Mouse (Mus musculus) embryonic facial prominence, embryonic 11.5 days (tissue): ENCODE measurements around the gene Aldob. TPM values are rescaled to one million over a fixed set of nuclear protein-coding genes. Genes with fewer than 3 reads are reported as not detected.

Source experiments
- ATAC-seq: fragments of 200-750 bp; cut with Nextera tagmentation; replicated peaks from 2 replicates; pipeline ENCODE4 v1.8.0; 2017; ENCODE audit warnings: low read depth; ENCODE audit not compliant: insufficient number of reproducible peaks, low FRiP score, low TSS enrichment
- DNase-seq: peaks from one replicate; pipeline ENCODE4 v3.0.0-alpha.2; 2015; ENCODE audit warnings: low spot score
- H3K27ac ChIP-seq: fragments of 300-500 bp; sonication (generic); replicated peaks from 2 replicates; pipeline ENCODE4 v1.5.1; 2014; ENCODE audit warnings: mild to moderate bottlenecking, low read depth, low read length, control low read depth
- H3K27me3 ChIP-seq: fragments of 300-500 bp; sonication (generic); 2 replicates; pipeline ENCODE4 v1.6.1; 2014; ENCODE audit warnings: mild to moderate bottlenecking, low read length, moderate library complexity, mixed read lengths; ENCODE audit not compliant: control insufficient read depth, insufficient read depth
- H3K36me3 ChIP-seq: fragments of 300-500 bp; sonication (generic); replicated peaks from 2 replicates; pipeline ENCODE4 v1.6.1; 2014; ENCODE audit warnings: low read depth, mild to moderate bottlenecking, low read length, moderate library complexity, mixed read lengths; ENCODE audit not compliant: control insufficient read depth, insufficient read depth
- H3K4me1 ChIP-seq: fragments of 300-500 bp; sonication (generic); 2 replicates; pipeline ENCODE4 v1.6.1; 2014; ENCODE audit warnings: low read length, mixed read lengths; ENCODE audit not compliant: control insufficient read depth, insufficient read depth
- H3K4me2 ChIP-seq: fragments of 300-500 bp; sonication (generic); 2 replicates; pipeline ENCODE4 v1.6.1; 2014; ENCODE audit warnings: low read depth, mild to moderate bottlenecking, control low read depth, low read length, moderate library complexity
- H3K4me3 ChIP-seq: fragments of 300-500 bp; sonication (generic); 2 replicates; pipeline ENCODE4 v1.5.1; 2014; ENCODE audit warnings: low read depth, low read length, control low read depth
- H3K9ac ChIP-seq: fragments of 300-500 bp; sonication (generic); replicated peaks from 2 replicates; pipeline ENCODE4 v1.6.1; 2014; ENCODE audit warnings: mild to moderate bottlenecking, control low read depth, low read length
- H3K9me3 ChIP-seq: fragments of 300-500 bp; sonication (generic); replicated peaks from 2 replicates; pipeline ENCODE4 v1.6.1; 2016; ENCODE audit warnings: mild to moderate bottlenecking, low read length, inconsistent platforms, mixed read lengths; ENCODE audit not compliant: control insufficient read depth
- WGBS: fragments of 180-500 bp; shearing (Covaris S2); extraction: QIAGEN DNeasy Blood & Tissue Kit; methylation state at CpG from one replicate; pipeline ENCODE4 v1.1.7; 2014; 5-methylcytosine and 5-hydroxymethylcytosine counted together
- polyA plus RNA-seq: library from polyadenylated mRNA; unstranded; fragments of >200 nt; fragmentation: Nextera tagmentation; extraction: Ambion mirVana; gene quantifications from 2 replicates; pipeline ENCODE4 v1.2.1, GENCODE M21; 2014

The Aldob gene
- not detected in 2 replicates for polyA plus RNA-seq

DNA sequence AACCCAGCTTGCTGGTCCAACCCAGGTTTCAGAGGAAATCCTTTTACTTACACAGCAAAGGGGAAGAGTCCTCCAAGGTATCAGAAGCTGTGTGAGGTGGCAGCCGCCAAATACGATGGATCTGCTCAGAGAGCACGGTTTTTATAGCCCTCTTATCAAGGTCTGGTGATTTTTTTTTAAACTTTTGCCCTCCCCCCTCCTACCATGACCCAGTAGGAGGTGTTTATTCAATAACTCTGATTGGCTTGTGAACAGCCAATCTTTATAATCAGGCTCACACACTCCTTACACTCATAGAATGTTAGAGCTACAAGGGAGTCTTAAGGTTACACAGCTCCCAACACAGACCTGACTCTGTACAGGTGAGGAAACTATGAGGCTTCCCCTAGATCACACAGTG lies at the start of gene Aldob:
Gene Aldob (minus strand): TSS at position 164 of the 400 bp plus-strand sequence.
- Histone ChIP-seq H3K4me1 (no peaks in the 10 kb centered on the region), H3K9ac (no peak within 1 kb of the TSS), H3K4me2 (no peak within 1 kb of the TSS), H3K36me3 (no peaks in the 10 kb centered on the region), H3K9me3 (no peaks in the 10 kb centered on the region), H3K27ac (no peak within 1 kb of the TSS), H3K27me3 (no peaks in the 10 kb centered on the region), H3K4me3 (no peak within 1 kb of the TSS)
- 66% methylated on average over 3 of the region's 3 CpGs for WGBS
- no peak for DNase-seq
- no peak for ATAC-seq

DNA sequence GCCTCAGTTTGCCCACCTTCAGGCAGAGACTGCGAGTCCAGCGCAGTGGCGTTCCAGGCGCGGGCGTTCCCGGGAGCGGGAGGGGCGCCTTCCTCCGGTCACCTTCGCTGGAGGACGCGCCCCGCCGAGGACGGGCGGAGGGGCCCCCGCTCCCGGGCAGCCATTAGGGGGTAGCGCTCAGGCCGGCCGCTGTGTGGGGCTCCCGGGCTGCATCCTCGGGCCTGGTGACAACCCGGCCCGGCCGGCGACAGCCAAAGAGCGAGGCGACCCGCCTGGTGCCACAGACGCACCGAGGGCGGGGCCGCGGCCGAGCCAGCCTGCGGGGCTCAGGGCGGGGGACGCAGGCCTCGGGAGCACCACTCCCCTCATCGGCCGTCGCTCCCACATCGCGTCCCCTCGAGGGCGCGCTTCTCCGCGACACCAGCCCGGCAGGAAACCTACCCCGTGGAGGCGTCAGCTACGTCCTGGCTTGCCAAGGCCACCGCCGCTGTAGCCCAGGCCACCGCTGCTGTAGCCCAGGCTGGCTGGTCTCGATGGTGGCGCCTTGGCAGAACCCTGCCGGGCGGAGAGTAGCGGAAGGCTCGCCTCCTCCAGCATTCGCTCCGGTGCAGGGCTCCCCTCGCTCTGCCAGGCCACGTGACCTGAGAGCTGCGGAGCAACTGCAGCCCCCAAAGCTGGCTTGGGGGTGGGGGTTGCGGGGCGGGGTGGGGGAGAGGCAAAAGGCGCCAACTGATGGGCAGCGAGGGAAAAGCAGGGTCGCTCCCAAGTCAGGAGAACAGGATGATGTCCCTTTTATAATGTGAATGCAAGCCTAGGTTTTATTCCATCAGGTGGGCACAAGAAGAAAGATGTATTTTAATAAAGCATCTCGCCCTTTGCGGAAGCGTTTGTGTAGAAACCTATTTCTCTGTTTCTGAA lies 48.1 kb upstream of the Aldob start, which contains the start of gene Tmem246:
Gene Tmem246 (minus strand): TSS at position 694 of the 918 bp plus-strand sequence.
- Histone ChIP-seq H3K36me3 (no peaks in the 10 kb centered on the region), H3K9me3 (no peaks in the 10 kb centered on the region), H3K27me3 (peaks cover 2% of the 10 kb centered on the region; the same call in 1 of the 2 replicates), H3K4me1 (no peaks in the 10 kb centered on the region), H3K4me2 (peak within 1 kb of the TSS; percentile 88), H3K9ac (peak within 1 kb of the TSS; percentile 79), H3K27ac (peak within 1 kb of the TSS; percentile 41; the same call in 1 of the 2 replicates), H3K4me3 (peak within 1 kb of the TSS; percentile 74)
- peak; percentile 76 for DNase-seq
- WGBS, result under 1% methylated on average over 53 of the region's 77 CpGs
- ATAC-seq, result peak; percentile 93

DNA sequence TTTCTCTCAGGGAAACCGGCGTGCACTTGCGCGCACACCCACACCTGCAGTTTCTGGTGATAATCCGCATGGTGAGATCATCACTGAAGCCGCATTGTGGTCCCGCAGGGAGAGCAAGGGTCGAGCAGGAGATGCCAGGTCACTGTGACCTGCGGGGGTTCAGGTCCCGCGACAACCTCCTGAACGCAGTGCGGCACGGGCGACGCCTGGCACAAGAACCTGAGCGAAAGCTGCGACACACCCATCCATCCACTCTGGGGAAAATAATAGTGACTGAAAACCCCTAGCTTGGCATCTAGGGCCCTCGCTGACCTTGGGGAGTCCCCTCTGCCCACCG lies 47.5 kb upstream of the Aldob start:
- no peak for DNase-seq
- Histone ChIP-seq H3K4me3 (peak overlapping the region; percentile 74), H3K27me3 (peaks cover 2% of the 10 kb centered on the region; the same call in 1 of the 2 replicates), H3K36me3 (no peaks in the 10 kb centered on the region), H3K9ac (peak overlapping the region; percentile 79), H3K27ac (0 out of 2 replicates have a peak overlapping the region, but pooled peaks have one; percentile 41), H3K4me2 (peak overlapping the region; percentile 88), H3K4me1 (no peaks in the 10 kb centered on the region), H3K9me3 (no peaks in the 10 kb centered on the region)
- peak; percentile 35; the same call in 1 of the 2 replicates for ATAC-seq
- WGBS, result 1% methylated on average over 20 of the region's 20 CpGs

DNA sequence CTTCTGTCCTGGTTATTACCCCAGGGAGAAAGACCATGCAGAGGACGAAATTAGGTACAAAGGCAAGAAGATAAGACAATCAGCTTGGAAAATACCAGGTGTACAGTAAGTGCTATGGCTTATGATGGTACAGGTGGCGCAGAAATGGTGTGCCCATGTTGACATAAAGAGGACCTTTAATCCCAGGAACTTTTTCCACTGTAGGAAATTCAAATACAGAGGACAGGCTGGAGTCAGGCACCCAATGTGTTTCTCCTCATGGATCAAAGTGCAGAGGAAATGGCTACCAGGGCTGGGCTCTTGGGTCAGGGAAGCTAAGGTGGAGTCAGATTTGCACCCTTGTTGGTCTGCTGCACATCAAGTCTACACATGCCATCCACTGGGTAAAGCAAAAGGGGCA lies 40.8 kb upstream of the Aldob start:
- H3K27me3 ChIP-seq, result no peaks in the 10 kb centered on the region
- DNase-seq (no peak), ATAC-seq (no peak)
- H3K36me3 ChIP-seq, result no peaks in the 10 kb centered on the region
- H3K4me3 ChIP-seq, result no peak overlapping the region
- H3K4me2 ChIP-seq, result no peak overlapping the region
- no peak overlapping the region for H3K9ac ChIP-seq
- WGBS, result 68% methylated on average over 2 of the region's 2 CpGs
- H3K27ac ChIP-seq, result no peak overlapping the region
- H3K9me3 ChIP-seq, result no peaks in the 10 kb centered on the region
- H3K4me1 ChIP-seq, result no peaks in the 10 kb centered on the region

GRCm38 (mm10) chr4:49586811-49587210 lies 37.5 kb upstream of the Aldob start:
- no peak overlapping the region for H3K27ac ChIP-seq
- H3K36me3 ChIP-seq, result no peaks in the 10 kb centered on the region
- DNase-seq (no peak), ATAC-seq (no peak)
- no peaks in the 10 kb centered on the region for H3K4me1 ChIP-seq
- H3K9ac ChIP-seq, result no peak overlapping the region
- no peak overlapping the region for H3K4me3 ChIP-seq
- H3K27me3 ChIP-seq, result no peaks in the 10 kb centered on the region
- H3K4me2 ChIP-seq, result no peak overlapping the region
- no peaks in the 10 kb centered on the region for H3K9me3 ChIP-seq
- 88% methylated on average over 10 of the region's 10 CpGs for WGBS

DNA sequence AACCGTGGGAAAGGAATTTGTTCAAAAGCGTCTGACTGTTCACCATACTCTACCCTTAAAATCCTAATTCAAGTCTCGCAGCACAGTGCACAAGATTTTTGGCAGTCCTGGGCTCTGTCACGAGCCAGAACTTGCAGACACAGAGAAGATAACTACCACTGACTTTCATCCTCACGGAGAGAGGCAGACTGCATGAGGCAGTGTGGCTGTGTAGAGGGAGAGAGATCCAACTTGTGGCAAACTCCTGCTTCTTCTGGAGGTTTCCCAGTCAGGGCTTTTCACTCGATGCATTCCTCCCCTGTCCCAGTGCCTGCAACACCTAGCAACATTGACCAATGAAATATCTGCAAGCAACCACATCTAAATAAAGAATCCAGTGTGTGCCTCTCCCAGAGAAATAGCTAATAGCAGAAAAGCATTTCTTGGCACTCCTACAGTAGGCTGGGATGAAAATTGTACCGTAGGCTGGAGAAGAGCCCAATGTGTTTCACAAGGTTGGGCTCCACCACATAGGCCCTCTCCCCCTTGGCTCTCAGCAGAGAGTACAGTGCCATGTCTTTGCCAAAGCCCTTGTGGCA lies 36.3 kb upstream of the Aldob start:
- H3K9ac ChIP-seq, result no peak overlapping the region
- no peaks in the 10 kb centered on the region for H3K9me3 ChIP-seq
- 89% methylated on average over 7 of the region's 7 CpGs for WGBS
- no peak for ATAC-seq
- H3K4me1 ChIP-seq, result no peaks in the 10 kb centered on the region
- DNase-seq, result no peak
- no peaks in the 10 kb centered on the region for H3K36me3 ChIP-seq
- H3K27me3 ChIP-seq, result no peaks in the 10 kb centered on the region
- H3K4me2 ChIP-seq, result no peak overlapping the region
- no peak overlapping the region for H3K27ac ChIP-seq
- H3K4me3 ChIP-seq, result no peak overlapping the region

- Histone ChIP-seq H3K36me3 (no peaks in the 10 kb centered on the region), H3K4me2 (no peak overlapping the region), H3K9me3 (no peaks in the 10 kb centered on the region), H3K4me1 (no peaks in the 10 kb centered on the region), H3K27me3 (no peaks in the 10 kb centered on the region), H3K27ac (no peak overlapping the region), H3K9ac (no peak overlapping the region), H3K4me3 (no peak overlapping the region)
- no peak for DNase-seq
- no peak for ATAC-seq
- 67% methylated on average over 14 of the region's 14 CpGs for WGBS
Observed at GRCm38 (mm10) chr4:49583965-49584831, 34.9 kb upstream of the Aldob start.
